Mouse (Mus musculus) CH12.LX (cell line): ENCODE data around the gene Npffr2. TPM values are rescaled to one million over a fixed set of nuclear protein-coding genes. Genes with fewer than 3 reads are reported as not detected.
"Not testable (repeated sequence)": the region's sequence is repeated elsewhere in the genome, so short reads cannot be mapped to it uniquely, and the experiment has no call there.

Experiments used
- DNase-seq: peaks from one replicate; pipeline ENCODE4 v3.0.0-alpha.2; 2013; ENCODE audit errors: extremely low read depth
- H3K27ac ChIP-seq: 2 replicates; pipeline ENCODE4 v1.5.1; 2012; ENCODE audit warnings: low read depth, mild to moderate bottlenecking, control low read depth, moderate library complexity; ENCODE audit not compliant: insufficient read depth
- H3K27me3 ChIP-seq: replicated peaks from 2 replicates; pipeline ENCODE3; 2012; ENCODE audit warnings: inconsistent platforms
- H3K36me3 ChIP-seq, 2 experiments: replicated peaks in 1 of 2; 2 replicates each; pipeline versions ENCODE3 to v1.6.1; 2012; ENCODE audit warnings: inconsistent platforms in 1 of 2, low read length in 1 of 2, mild to moderate bottlenecking in 1 of 2, mixed read lengths in 1 of 2, moderate library complexity in 1 of 2; ENCODE audit not compliant: control insufficient read depth in 1 of 2, insufficient read depth in 1 of 2
- H3K4me1 ChIP-seq, 2 experiments: 2 replicates each; pipeline ENCODE4 v1.6.1; 2012; ENCODE audit warnings: inconsistent platforms in 1 of 2, moderate library complexity in 1 of 2; ENCODE audit not compliant: insufficient read depth in 2 of 2, control insufficient read depth in 1 of 2
- H3K4me2 ChIP-seq: 2 replicates; pipeline ENCODE4 v1.6.1; 2012; ENCODE audit warnings: low read depth, mild to moderate bottlenecking, control low read depth; ENCODE audit not compliant: poor library complexity, insufficient read depth, severe bottlenecking
- H3K4me3 ChIP-seq, 3 experiments: fragments of 150-350 bp in 1 of 3; sonication (generic) in 1 of 3; replicated peaks in 1 of 3; 2 replicates each; pipeline versions ENCODE3 to v1.5.1; 2011 to 2012; ENCODE audit warnings: low read depth in 2 of 3, low read length in 2 of 3, mild to moderate bottlenecking in 2 of 3, moderate library complexity in 2 of 3, control low read depth in 1 of 3, improper control_type of control experiment in 1 of 3, inconsistent platforms in 1 of 3, mixed read lengths in 1 of 3; ENCODE audit not compliant: poor library complexity in 1 of 3
- H3K79me2 ChIP-seq: replicated peaks from 2 replicates; pipeline ENCODE4 v1.6.1; 2012; ENCODE audit warnings: mild to moderate bottlenecking, moderate library complexity; ENCODE audit not compliant: control insufficient read depth, poor library complexity, insufficient read depth, severe bottlenecking; ENCODE audit errors: extremely low read depth
- H3K9ac ChIP-seq: 2 replicates; pipeline ENCODE4 v1.6.1; 2012; ENCODE audit warnings: low read depth, mild to moderate bottlenecking, control low read depth, moderate library complexity; ENCODE audit not compliant: insufficient read depth
- H3K9me3 ChIP-seq: replicated peaks from 2 replicates; pipeline ENCODE3; 2012; ENCODE audit warnings: low read length, inconsistent platforms, mixed read lengths
- BHLHE40 ChIP-seq: IDR thresholded peaks from 2 replicates; pipeline ENCODE4 v1.6.1; 2011; ENCODE audit warnings: mild to moderate bottlenecking, low read depth, low read length, improper control_type of control experiment
- CHD1 ChIP-seq: IDR thresholded peaks from 2 replicates; pipeline ENCODE4 v1.6.1; 2012; ENCODE audit warnings: low read depth, low read length, improper control_type of control experiment, inconsistent platforms
- CTCF ChIP-seq, 2 experiments: IDR thresholded peaks in 1 of 2; conservative IDR thresholded peaks in 1 of 2; 2 replicates each; pipeline ENCODE4 v1.5.1; 2011 to 2012; ENCODE audit warnings: low read depth in 2 of 2, low read length in 2 of 2, improper control_type of control experiment in 1 of 2, inconsistent platforms in 1 of 2, mild to moderate bottlenecking in 1 of 2, moderate library complexity in 1 of 2
- E2F4 ChIP-seq: IDR thresholded peaks from 2 replicates; pipeline ENCODE4 v1.6.1; 2011; ENCODE audit warnings: low read depth, low read length, improper control_type of control experiment; ENCODE audit not compliant: insufficient replicate concordance
- EP300 ChIP-seq: IDR thresholded peaks from 2 replicates; pipeline ENCODE4 v1.6.1; 2011; ENCODE audit warnings: low read length, improper control_type of control experiment
- ETS1 ChIP-seq: conservative IDR thresholded peaks from 2 replicates; pipeline ENCODE4 v1.6.1; 2012; ENCODE audit warnings: low read depth, mild to moderate bottlenecking, inconsistent platforms, low read length, improper control_type of control experiment, moderate library complexity
- HCFC1 ChIP-seq: IDR thresholded peaks from 2 replicates; pipeline ENCODE4 v1.6.1; 2012; ENCODE audit warnings: low read depth, mild to moderate bottlenecking, inconsistent platforms, low read length, improper control_type of control experiment
- IRF4 ChIP-seq: IDR thresholded peaks from 2 replicates; pipeline ENCODE4 v1.6.1; 2014; ENCODE audit warnings: low read depth, mild to moderate bottlenecking, inconsistent platforms, low read length, improper control_type of control experiment
- JUN ChIP-seq: IDR thresholded peaks from 2 replicates; pipeline ENCODE4 v1.6.1; 2011; ENCODE audit warnings: low read depth, mild to moderate bottlenecking, low read length, improper control_type of control experiment, moderate library complexity; ENCODE audit not compliant: insufficient read depth
- JUND ChIP-seq: conservative IDR thresholded peaks from 2 replicates; pipeline ENCODE4 v1.6.1; 2011; ENCODE audit warnings: low read depth, low read length, improper control_type of control experiment
- KAT2A ChIP-seq: IDR thresholded peaks from 2 replicates; pipeline ENCODE4 v1.6.1; 2012; ENCODE audit warnings: low read length, improper control_type of control experiment, inconsistent platforms; ENCODE audit not compliant: insufficient replicate concordance
- MAFK ChIP-seq: IDR thresholded peaks from 2 replicates; pipeline ENCODE4 v1.6.1; 2011; ENCODE audit warnings: low read length, improper control_type of control experiment; ENCODE audit not compliant: insufficient replicate concordance
- MAX ChIP-seq: IDR thresholded peaks from 2 replicates; pipeline ENCODE4 v1.6.1; 2011; ENCODE audit warnings: low read length, improper control_type of control experiment
- MAZ ChIP-seq: IDR thresholded peaks from 2 replicates; pipeline ENCODE4 v1.6.1; 2012; ENCODE audit warnings: low read depth, mild to moderate bottlenecking, inconsistent platforms, low read length, improper control_type of control experiment, moderate library complexity
- MXI1 ChIP-seq: IDR thresholded peaks from 2 replicates; pipeline ENCODE4 v1.6.1; 2011; ENCODE audit warnings: mild to moderate bottlenecking, low read depth, low read length, improper control_type of control experiment
- MYC ChIP-seq: IDR thresholded peaks from 2 replicates; pipeline ENCODE4 v1.6.1; 2011; ENCODE audit warnings: low read depth, mild to moderate bottlenecking, improper control_type of control experiment, low read length
- NELFE ChIP-seq: IDR thresholded peaks from 2 replicates; pipeline ENCODE4 v1.6.1; 2011; ENCODE audit warnings: low read depth, low read length, improper control_type of control experiment
- PAX5 ChIP-seq: IDR thresholded peaks from 2 replicates; pipeline ENCODE4 v1.6.1; 2012; ENCODE audit warnings: low read length, inconsistent platforms, mixed read lengths
- POLR2AphosphoS2 ChIP-seq: IDR thresholded peaks from 2 replicates; pipeline ENCODE4 v1.6.1; 2011; ENCODE audit warnings: low read depth, low read length, improper control_type of control experiment
- RAD21 ChIP-seq: IDR thresholded peaks from 2 replicates; pipeline ENCODE4 v1.6.1; 2011; ENCODE audit warnings: low read depth, mild to moderate bottlenecking, low read length, improper control_type of control experiment, moderate library complexity
- RCOR1 ChIP-seq: conservative IDR thresholded peaks from 2 replicates; pipeline ENCODE4 v1.6.1; 2012; ENCODE audit warnings: low read depth, mild to moderate bottlenecking, inconsistent platforms, low read length, improper control_type of control experiment
- TCF12 ChIP-seq: IDR thresholded peaks from 2 replicates; pipeline ENCODE4 v1.6.1; 2014; ENCODE audit warnings: low read depth, mild to moderate bottlenecking, inconsistent platforms, low read length, improper control_type of control experiment
- UBTF ChIP-seq: IDR thresholded peaks from 2 replicates; pipeline ENCODE4 v1.6.1; 2012; ENCODE audit warnings: low read depth, mild to moderate bottlenecking, inconsistent platforms, low read length, improper control_type of control experiment, moderate library complexity
- USF2 ChIP-seq: conservative IDR thresholded peaks from 2 replicates; pipeline ENCODE4 v1.6.1; 2011; ENCODE audit warnings: low read depth, low read length, improper control_type of control experiment
- ZMIZ1 ChIP-seq: IDR thresholded peaks from 2 replicates; pipeline ENCODE4 v1.6.1; 2012; ENCODE audit warnings: low read depth, mild to moderate bottlenecking, inconsistent platforms, low read length, improper control_type of control experiment
- ZNF384 ChIP-seq: IDR thresholded peaks from 2 replicates; pipeline ENCODE4 v1.6.1; 2012; ENCODE audit warnings: low read depth, low read length, improper control_type of control experiment, inconsistent platforms
- dilution Hi-C: fragments of 300-500 bp; cut with MboI; formaldehyde crosslinking; loops from 2 replicates; pipeline ENCODE4 v1.14.3; 2020; ENCODE audit warnings: low sequenced_read_pairs; ENCODE audit not compliant: extremely low pct_unique_long_range_greater_than_20kb, extremely low pct_ligation_motif_present
- in situ Hi-C: fragments of 300-500 bp; cut with MboI; formaldehyde crosslinking; loops from 3 replicates; pipeline ENCODE4 v1.14.3; 2019; ENCODE audit warnings: low sequenced_read_pairs, low pct_ligation_motif_present, low pct_unique_long_range_greater_than_20kb, mixed read lengths
- polyA plus RNA-seq: library from polyadenylated mRNA; unstranded; fragments of >175 nt; gene quantifications from 2 replicates; pipeline ENCODE4 v1.2.1, GENCODE M21; 2012; ENCODE audit warnings: low read depth; ENCODE audit not compliant: insufficient read length
- total RNA-seq, 2 experiments: library from RNA; depleted of rRNA; stranded (reverse); fragments of 300-350 nt in 1 of 2; fragments of >200 nt in 1 of 2; gene quantifications; 2 replicates each; pipeline ENCODE4 v1.2.3; 2012 to 2014

The Npffr2 gene
- total and polyA plus RNA-seq, 3 experiments: not detected

GRCm38 (mm10) chr5:89559118-89559517 is 31.9 kb downstream of the Npffr2 start:
- in situ Hi-C loops, H3K36me3 ChIP-seq, H3K4me1 ChIP-seq, H3K9me3 ChIP-seq, H3K4me3 ChIP-seq, H3K4me2 ChIP-seq, DNase-seq, H3K27ac ChIP-seq, H3K79me2 ChIP-seq, dilution Hi-C loops, H3K27me3 ChIP-seq, H3K9ac ChIP-seq: not testable (repeated sequence)

- no peak for DNase-seq
- TF ChIP-seq UBTF: no peak
- TF ChIP-seq BHLHE40: no peak
- no peak for TF ChIP-seq MAX
- TF ChIP-seq CHD1: no peak
- TF ChIP-seq ZMIZ1: no peak
- no peak for TF ChIP-seq EP300
- no peak for TF ChIP-seq PAX5
- no peak for TF ChIP-seq JUND
- TF ChIP-seq KAT2A: no peak
- no peak for TF ChIP-seq RAD21
- TF ChIP-seq USF2: no peak
- no peak for TF ChIP-seq IRF4
- dilution Hi-C loops: no loop called here
- no peak overlapping the region for H3K4me3 ChIP-seq
- in situ Hi-C loops: no loop called here
- H3K9ac ChIP-seq: no peak overlapping the region
- no peaks in the 10 kb centered on the region for H3K4me1 ChIP-seq
- no peaks in the 10 kb centered on the region for H3K79me2 ChIP-seq
- H3K27ac ChIP-seq: no peak overlapping the region
- H3K36me3 ChIP-seq: no peaks in the 10 kb centered on the region
- H3K27me3 ChIP-seq: no peaks in the 10 kb centered on the region
- H3K9me3 ChIP-seq: no peaks in the 10 kb centered on the region
- no peak overlapping the region for H3K4me2 ChIP-seq
These were observed 34.2 kb downstream of the Npffr2 start for GRCm38 (mm10) chr5:89561381-89561780.

GRCm38 (mm10) chr5:89578678-89579077 is 51.4 kb downstream of the Npffr2 start:
- Histone ChIP-seq H3K4me1 (no peaks in the 10 kb centered on the region), H3K27me3 (no peaks in the 10 kb centered on the region), H3K9me3 (peaks cover 2% of the 10 kb centered on the region), H3K79me2 (no peaks in the 10 kb centered on the region), H3K9ac (no peak overlapping the region), H3K27ac (no peak overlapping the region), H3K4me3 (no peak overlapping the region), H3K36me3 (no peaks in the 10 kb centered on the region), H3K4me2 (no peak overlapping the region)
- in situ Hi-C loops (no loop called here), dilution Hi-C loops (no loop called here)
- no peak for TF ChIP-seq CHD1
- no peak for TF ChIP-seq JUN
- TF ChIP-seq MAX: no peak
- TF ChIP-seq EP300: no peak
- TF ChIP-seq ZMIZ1: no peak
- no peak for TF ChIP-seq TCF12
- TF ChIP-seq MXI1: no peak
- no peak for TF ChIP-seq MAZ
- TF ChIP-seq USF2: no peak
- no peak for TF ChIP-seq KAT2A
- no peak for TF ChIP-seq ZNF384
- no peak for TF ChIP-seq MAFK
- TF ChIP-seq MYC: no peak
- TF ChIP-seq POLR2AphosphoS2: no peak
- TF ChIP-seq NELFE: no peak
- TF ChIP-seq ETS1: no peak
- no peak for TF ChIP-seq HCFC1
- no peak for TF ChIP-seq E2F4
- TF ChIP-seq RCOR1: no peak
- TF ChIP-seq CTCF (conservative IDR thresholded peaks at IDR 0.05 in 1 of 2, IDR thresholded peaks at IDR 0.05 in 1 of 2; ENCODE audit: low read depth in 2 of 2, low read length in 2 of 2): no peak
- DNase-seq: no peak
